Mouse (Mus musculus) megakaryocyte, embryonic 14.5 days (primary cell): Measurements from ENCODE around the gene Snph.

Source experiments
- FLI1 ChIP-seq: IDR thresholded peaks from 2 replicates; pipeline ENCODE4 v1.6.1; 2012; ENCODE audit warnings: low read length, inconsistent platforms, mixed read lengths
- GATA1 ChIP-seq: IDR thresholded peaks from 3 replicates; pipeline ENCODE4 v1.6.1; 2012; ENCODE audit warnings: mixed read lengths, low read length, inconsistent platforms, borderline replicate concordance

GRCm38 (mm10) chr2:151564986-151565385 lies 67.4 kb downstream of the Snph start:
- TF ChIP-seq GATA1 (no peak), FLI1 (no peak)
